Mouse (Mus musculus): ENCODE data around the gene Trp63.

GRCm38 (mm10) chr16:25779964-25780363, 96.4 kb downstream of the Trp63 start:
- no peak for TF ChIP-seq POLR2A (IDR thresholded peaks at IDR 0.05; ENCODE audit: low read depth, low read length)
- TF ChIP-seq CTCF (conservative IDR thresholded peaks at IDR 0.05; ENCODE audit: insufficient read depth, insufficient read length, low read depth, low read length), result no peak
